Mouse (Mus musculus) ovary, adult 2 months (tissue): ENCODE data around the gene C9. TPM values are rescaled to one million over a fixed set of nuclear protein-coding genes. Genes with fewer than 3 reads are reported as not detected.

Experiments used
- polyA plus RNA-seq: library from polyadenylated mRNA; depleted of rRNA; stranded (reverse); fragments of >200 nt; gene quantifications from 2 replicates; pipeline ENCODE4 v1.2.3, GENCODE M21; 2012; rRNA removed

The C9 gene
- polyA plus RNA-seq = not detected in 2 replicates

DNA sequence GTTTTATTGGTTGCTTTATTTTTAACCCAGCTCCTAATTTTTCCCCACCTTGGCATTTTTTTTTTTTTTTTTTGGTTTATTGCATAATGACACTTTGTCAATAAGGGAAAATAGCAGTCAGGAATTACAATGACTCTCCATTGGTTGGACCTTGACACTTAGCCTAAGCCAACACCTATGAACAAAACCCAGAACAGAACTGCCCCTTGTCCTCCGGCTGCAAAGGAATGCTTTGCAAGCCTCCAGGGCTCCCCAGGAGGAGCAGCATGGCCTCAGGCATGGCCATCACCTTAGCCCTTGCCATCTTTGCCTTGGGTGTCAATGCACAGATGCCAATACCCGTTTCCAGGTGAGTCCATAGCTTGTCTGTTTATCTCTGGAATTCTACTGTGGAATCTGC lies at the start of gene C9:
Gene C9, plus strand, starts transcription at position 193 of the 400 bp plus-strand sequence.

DNA sequence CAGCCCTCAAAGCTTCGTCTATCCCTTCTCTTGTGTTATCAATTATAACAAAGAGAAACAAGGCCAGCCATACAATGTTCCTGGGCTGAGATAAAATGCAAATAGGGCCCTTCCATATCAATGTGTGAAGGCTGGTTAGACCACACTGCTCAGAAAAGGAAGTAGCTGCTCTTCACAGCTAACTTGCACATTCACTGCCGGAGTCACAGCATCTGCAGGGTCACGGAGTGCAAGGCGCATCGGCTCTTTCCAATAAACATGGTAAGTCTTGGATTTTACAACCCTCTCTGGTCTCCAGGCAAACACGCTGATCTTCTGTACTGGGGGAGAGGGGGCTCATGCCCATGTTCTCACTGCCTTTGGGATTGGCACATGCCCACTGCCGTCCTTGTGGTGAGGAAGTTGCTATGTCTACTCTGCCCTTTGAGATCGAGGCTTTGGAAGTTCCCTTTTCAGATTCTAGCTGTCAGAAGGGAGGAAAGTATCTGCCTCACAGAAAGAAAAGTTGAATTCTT lies 77.6 kb downstream of the C9 start, which contains the start of gene Fyb:
Gene Fyb, plus strand, starts transcription at position 201 of the 515 bp plus-strand sequence.

Other genes starting within 250 kb of the C9 start
- 46.6 and 92.6 TPM in 2 replicates for gene Dab2, start 145.5 kb upstream of the C9 start, polyA plus RNA-seq
- gene Fyb, start 77.5 kb downstream of the C9 start, polyA plus RNA-seq = 133 and 166 TPM in 2 replicates